Mouse (Mus musculus): ENCODE results near the gene Gigyf2. TPM values are rescaled to one million over a fixed set of nuclear protein-coding genes. Genes with fewer than 3 reads are reported as not detected.
A peak's percentile ranks its signal among the peaks of the same experiment; 100 is the strongest.

Gigyf2 gene
- total RNA-seq (2014; fragmentation: Nextera tagmentation) (85.0 and 91.4 TPM in 2 replicates), total RNA-seq (2017) (133 and 148 TPM in 2 replicates)

DNA sequence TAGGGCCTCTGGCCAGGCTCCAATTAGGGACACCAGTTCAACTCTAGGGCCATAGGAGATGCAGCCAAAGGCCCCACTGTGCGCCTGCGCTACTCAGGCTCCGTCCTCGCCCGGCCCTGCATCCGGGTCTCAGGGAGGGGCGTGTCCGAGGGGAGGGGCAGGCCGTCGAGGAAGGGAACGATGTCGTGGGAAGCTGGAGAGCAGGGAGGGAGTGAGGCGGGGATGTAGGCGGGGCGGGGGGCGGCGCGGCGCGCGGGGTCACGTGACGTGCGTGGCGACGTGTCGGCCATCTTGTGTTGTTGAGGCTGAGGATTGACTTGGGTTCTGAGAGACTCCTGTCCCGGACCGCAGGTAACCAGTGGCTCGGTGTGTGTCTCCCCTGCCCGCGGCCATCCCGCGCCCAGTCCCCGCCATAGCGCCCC is at the start of gene Gigyf2:
Gene Gigyf2 (plus strand): TSS at position 257 of the 422 bp plus-strand sequence.
- peak; percentile 99 for ATAC-seq (replicated peaks; ENCODE audit: low FRiP score, low TSS enrichment, poor library complexity, severe bottlenecking)

DNA sequence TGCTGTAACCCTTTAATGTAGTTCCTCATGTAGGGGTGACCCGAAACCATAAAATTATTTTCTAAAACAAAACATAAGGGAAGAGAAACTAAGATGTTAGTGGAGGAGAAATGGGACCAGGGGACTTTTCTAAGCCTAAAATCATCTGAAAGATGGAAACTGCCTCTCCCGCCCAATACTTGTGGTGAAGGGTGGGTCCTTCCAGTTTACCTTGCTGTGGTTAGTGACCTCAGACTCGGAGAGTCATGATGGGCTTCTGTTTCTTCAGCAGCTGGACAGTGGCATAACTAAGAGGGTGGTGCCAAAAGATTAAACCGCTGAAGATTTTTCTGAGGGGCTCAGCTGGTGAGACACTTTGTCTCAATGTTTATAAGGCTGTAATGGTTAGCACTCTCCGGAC is 46.5 kb upstream of the Gigyf2 start:
- ATAC-seq (replicated peaks; ENCODE audit: low FRiP score, low TSS enrichment, poor library complexity, severe bottlenecking) = no peak

DNA sequence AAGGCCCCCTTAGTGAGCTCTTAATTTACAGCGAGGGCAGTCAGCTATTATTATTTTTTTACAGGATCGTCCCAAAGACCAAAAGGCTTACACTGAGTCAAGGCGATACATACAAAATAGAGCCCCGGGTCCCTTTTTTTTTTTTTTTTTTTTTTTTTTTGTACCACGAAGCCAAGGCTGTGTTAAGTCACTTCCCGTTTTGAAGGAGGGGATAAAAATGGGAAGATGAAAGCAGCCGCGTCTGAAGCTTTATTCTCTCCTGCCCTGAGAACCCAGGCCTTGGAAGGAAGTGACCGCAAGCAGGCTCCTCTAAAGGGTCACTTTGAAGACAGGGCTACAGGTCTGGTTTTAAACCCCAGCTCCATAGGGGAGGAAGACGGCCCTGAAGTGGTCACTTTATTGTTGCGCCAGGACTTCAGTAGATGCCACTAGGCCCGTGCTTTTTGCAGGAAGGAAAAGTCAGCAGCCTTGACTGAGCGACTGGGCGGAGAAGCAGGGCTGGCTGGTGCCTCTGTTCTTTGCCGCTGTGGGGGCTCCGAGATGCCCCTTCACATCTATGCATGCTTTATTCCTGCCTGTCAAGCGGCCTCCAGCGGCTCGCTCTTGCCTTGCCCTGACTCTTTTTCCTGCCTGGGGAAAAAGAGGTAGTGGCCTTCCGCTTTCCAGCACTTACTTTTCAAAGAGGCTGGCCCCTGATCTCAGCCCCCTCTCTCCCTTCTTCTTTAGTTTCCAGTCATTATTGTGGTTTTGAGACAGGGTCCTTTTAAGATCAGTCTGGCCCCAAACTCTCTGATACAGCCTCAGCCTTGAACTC is 45.0 kb upstream of the Gigyf2 start:
- no peak for ATAC-seq (replicated peaks; ENCODE audit: low FRiP score, low TSS enrichment, poor library complexity, severe bottlenecking)

DNA sequence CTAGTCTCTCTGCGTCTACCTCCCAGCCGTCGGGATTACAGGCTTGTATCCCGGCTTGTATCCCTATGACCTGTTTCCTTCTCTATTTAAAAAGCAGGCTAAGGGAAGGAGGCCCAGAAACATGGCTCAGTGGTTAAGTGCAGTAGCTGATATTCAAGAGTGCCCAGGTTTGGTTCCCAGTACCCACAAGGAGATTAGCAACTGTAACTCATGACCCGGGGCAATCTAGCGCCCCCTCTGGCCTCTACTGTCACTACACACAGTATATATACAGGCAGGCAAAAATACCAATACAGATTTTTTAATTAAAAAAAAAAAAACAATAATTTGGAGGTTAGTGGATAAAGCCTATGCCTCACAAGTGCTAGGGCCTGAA is 44.4 kb upstream of the Gigyf2 start:
- no peak for ATAC-seq (replicated peaks; ENCODE audit: low FRiP score, low TSS enrichment, poor library complexity, severe bottlenecking)

DNA sequence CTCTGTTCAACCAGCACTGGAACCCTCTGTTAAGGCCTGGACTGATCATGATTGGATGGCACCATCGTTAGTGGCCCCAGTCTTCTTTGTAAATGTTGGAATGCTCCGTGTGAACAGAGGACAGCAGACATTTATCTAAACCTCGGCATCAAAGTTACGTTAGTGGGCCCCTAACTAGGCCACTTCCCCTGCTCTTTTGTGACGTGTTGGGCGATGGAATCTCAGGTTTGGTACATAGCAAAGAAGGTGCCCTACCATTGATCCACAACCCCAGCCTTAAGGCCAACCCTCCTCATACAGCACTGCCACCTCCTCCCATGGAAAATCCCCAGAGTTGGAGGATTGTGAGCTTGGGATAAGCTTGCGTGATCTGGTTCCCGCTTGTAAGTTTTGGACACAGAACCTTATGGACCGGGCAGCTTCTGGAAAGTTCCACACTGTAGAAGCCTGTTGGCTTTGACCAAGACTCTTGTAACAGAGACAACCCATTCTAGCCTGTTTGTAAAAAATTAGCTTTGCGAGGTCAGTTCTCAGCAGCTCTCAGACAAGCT is 43.3 kb upstream of the Gigyf2 start:
- no peak for ATAC-seq (replicated peaks; ENCODE audit: low FRiP score, low TSS enrichment, poor library complexity, severe bottlenecking)

DNA sequence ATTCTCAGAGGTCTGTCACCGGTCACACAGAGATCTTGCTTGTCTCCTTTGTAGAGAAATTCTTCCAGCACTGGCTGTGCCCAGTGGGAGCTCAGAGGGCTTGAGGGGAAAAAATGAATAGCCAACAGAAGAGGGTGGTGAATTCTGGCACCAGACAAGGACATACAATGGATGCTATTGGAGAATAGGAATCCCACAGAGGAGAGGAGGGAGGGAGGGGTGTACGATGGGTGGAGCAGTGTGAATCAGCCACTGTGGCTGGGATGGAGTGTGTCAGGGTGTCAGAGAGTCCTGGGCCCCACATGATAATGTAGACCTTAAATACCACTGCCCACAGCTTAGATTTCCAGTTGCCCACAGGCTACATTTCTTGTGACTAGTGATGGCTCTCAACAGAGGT is 39.7 kb upstream of the Gigyf2 start:
- ATAC-seq (replicated peaks; ENCODE audit: low FRiP score, low TSS enrichment, poor library complexity, severe bottlenecking) = no peak

DNA sequence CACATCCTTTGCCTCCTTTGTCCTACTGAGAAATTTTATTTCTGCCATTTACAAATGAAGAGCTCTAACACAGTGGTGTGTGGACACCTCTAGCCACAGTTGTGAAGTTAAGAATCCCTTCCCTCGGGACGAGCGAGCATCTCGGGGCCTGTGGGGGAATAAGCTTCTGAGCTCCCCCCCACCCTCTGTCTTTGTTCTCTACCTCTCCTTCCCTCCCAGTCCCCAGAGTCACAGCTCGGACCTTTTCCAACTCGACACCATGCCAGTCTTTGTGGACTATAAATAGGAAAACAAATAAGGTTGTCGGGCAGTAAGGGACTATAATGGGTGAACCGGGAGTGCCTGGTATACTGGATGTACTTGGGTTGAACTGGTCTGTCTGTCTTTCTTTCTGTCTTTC is 35.4 kb upstream of the Gigyf2 start:
- no peak for ATAC-seq (replicated peaks; ENCODE audit: low FRiP score, low TSS enrichment, poor library complexity, severe bottlenecking)

DNA sequence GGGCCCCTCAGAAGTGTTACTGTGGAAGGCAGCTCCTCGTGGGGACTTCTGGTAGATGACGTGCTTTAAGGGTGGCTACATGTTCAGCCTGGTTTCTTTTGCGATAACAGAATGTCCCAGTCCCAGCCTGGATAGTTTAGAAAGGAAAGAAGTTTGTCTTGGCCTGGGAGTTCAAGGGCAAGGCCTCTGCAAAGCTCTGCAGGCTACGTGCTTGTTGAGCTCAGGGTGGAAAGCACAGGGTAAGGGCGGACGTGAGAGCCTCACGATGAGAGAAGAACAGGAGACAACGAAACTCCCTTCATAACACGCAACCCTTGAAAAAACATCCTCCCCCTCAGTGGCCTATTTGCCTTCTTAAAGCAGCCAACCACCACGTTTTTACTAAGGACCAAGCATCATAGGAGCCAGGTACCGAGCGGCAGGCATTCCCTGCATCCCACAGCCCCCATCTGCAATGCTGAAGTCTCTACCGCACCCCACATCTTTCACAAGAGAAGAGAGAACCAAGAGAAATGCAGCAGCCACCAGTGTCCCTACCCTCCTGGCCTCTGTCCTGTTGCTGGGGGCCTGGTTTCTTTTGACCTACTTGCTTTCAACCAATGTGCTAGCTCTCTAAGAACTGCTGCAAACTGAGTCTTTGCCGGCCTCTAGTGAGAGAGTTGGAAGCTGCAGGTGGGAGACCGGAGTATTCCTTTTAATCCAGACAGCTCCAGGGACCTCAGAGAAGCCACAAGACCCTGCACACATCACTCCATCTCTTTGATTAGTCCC is 34.2 kb upstream of the Gigyf2 start:
- no peak for ATAC-seq (replicated peaks; ENCODE audit: low FRiP score, low TSS enrichment, poor library complexity, severe bottlenecking)

DNA sequence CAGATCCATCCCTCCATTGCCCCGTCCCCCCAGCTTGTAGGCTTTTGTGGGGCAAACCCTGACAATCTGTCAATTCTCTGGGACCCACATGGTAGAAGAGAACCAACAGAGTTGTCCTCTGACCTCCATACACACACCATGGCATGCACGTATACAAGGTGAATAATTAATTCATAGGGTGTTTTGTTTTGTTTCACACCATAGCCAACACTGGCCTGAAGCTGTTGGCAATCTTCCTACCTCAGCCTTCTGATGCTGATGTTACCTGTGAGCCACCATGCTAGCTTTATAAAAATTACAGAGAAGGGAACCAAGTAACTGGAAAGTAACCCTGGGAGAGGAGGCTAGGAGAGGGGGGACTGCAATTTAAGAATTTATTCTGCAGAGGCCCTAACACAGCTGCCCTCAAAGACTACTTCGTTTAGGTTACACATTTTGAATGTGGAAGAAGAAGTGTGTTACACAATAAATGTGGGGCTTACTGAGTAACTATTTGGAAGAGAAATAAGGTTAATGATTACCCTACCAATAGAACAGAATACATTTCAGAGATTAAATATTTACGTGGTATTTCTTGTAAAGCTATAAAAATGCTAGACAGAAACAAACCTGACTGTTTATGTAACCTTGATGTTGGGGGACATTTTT is 32.6 kb upstream of the Gigyf2 start:
- no peak for ATAC-seq (replicated peaks; ENCODE audit: low FRiP score, low TSS enrichment, poor library complexity, severe bottlenecking)

DNA sequence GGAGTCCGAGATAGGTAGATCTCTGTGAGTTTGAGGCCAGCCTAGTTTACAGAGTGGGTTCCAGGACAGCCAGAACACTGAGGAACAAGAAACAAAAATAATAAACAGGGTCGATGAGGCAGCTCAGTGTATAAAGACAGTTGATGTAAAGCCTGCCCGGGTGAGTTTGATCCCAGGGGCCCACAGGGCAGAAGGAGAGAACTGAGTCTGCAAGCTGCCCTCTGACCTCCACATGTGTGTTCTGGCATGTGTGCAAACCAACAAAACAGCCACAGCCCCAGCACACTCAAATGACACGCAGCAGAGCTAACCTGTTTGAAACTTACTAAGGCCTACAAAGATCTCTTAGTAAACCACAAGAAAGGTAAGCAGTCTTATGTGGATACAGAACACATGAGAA is 31.8 kb upstream of the Gigyf2 start:
- ATAC-seq (replicated peaks; ENCODE audit: low FRiP score, low TSS enrichment, poor library complexity, severe bottlenecking) = no peak

DNA sequence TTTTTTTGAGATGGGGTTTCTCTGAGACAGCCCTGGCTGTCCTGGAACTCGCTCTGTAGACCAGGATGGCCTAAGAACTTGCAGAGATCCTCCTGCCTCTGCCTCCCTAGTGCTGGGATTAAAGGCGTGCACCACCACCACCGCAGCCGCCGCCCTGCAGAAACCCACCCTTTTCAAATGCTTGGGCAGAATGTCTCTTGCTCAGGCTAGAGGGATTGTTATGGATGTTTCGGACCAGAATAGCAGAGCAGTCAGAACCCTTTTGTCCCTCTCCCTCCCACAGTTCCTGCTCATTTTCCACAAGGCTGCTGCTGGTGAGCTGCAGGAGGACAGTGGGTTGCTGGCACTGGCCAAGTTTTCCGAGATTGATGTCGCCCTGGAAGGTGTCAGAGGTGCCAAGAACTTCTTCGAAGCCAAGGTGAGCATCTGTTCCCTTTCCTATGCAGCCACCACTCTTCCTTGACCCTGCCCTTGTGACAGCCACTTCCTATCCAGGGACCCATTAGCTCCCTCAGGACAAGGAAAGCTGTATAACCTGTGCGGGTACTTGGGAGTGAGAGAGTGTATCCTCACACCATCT is 29.4 kb upstream of the Gigyf2 start:
- no peak for ATAC-seq (replicated peaks; ENCODE audit: low FRiP score, low TSS enrichment, poor library complexity, severe bottlenecking)

DNA sequence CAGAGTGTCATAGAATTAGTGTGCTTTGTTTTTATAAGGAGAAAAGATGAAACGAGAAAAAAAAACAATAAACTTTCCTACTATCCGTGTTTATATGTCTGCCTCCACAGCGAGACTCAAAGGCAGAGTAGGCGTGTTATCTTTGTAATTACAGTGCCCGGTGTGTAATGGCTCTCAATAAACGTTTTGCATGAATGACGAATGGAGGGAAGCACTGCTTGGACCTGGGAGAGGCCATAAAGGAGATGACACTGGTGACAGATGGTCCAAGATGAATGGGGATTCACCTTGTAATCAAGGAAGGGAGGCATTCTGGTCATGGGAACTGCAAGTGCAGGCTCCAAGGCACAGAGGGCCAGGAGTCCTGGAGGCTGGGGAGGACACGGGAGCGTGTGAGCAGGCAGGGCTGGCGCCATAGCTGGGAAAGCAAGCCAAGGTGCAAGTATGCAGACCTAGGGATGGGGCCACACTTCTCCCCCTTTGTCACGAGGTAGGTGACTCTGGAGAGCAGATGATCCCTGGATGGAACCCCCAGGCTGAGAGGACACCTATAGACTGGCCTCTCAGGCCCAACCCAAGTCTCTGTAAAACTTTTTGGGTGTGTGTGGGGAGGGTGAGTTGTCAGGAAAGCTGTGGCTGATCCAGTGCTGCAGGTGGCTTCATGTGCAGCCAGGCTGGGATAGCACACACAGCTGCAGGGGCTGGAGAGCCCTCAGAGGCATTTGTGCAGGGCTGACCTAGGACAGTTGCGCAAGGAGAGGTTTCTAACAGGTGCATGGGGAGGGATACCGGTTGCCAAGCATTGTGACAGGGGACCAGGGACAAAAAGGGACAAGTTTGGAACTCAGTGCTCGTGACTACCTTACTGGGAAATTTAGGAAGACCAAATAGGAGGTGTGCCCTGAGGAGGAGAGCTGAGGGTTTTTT is 26.2 kb upstream of the Gigyf2 start:
- ATAC-seq (replicated peaks; ENCODE audit: low FRiP score, low TSS enrichment, poor library complexity, severe bottlenecking) = no peak

DNA sequence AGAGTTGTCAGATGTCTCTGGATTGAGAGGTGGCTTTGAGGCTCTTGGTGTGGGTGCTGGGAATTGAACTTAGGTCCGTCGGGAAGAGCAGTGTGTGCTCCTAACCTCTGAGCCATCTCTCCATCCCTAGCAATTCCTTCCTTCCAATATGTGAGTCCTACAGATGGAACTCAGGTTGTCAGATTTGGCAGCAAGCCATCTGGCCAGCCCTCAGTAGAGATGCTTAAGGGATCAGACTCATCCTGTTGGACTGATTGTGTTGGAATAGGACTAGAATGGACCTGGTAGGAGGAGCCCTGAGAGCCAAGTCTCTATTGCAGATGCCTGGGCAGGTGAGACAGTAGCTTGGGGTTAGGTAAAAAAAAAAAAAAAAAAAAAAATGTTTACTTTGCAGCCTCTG is 24.8 kb upstream of the Gigyf2 start:
- ATAC-seq (replicated peaks; ENCODE audit: low FRiP score, low TSS enrichment, poor library complexity, severe bottlenecking) = no peak

DNA sequence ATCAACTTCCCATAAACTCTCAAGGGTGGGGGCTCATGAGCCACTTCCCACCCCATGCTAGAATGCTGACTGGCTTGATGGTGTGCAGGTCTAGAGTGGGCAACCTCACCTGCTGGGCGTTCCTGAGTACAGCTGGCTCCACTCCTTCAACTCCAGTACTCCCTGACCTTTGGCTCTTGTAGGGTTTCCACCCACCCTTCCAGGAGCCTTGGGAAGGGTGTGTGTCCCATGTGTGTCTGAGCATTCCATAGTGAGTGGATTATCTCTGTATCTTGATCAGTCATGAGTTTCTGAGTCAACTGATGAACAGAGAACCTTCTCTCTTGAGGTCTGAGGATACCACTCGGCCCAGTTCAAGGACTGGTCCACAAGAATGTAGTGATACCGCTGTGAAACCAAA is 17.8 kb upstream of the Gigyf2 start:
- ATAC-seq (replicated peaks; ENCODE audit: low FRiP score, low TSS enrichment, poor library complexity, severe bottlenecking) = no peak

DNA sequence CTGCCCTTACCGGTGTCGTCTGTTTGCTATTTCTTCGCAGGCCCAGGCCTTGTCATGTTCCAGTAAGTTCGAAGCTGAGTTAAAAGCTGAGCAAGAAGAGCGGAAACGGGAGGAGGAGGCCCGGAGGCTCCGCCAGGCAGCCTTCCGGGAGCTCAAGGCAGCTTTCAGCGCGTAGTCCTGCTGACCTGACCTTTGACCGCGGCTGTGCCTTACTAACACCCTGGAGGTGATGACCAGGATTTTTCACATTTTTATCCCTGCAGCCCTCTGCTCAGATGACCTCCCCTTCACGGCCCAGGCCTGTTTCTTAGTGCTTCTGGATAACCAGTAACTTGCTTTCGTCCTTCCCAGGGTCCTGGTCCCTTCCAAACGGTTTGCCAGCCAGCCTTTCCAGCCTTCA is 17.2 kb upstream of the Gigyf2 start:
- no peak for ATAC-seq (replicated peaks; ENCODE audit: low FRiP score, low TSS enrichment, poor library complexity, severe bottlenecking)

DNA sequence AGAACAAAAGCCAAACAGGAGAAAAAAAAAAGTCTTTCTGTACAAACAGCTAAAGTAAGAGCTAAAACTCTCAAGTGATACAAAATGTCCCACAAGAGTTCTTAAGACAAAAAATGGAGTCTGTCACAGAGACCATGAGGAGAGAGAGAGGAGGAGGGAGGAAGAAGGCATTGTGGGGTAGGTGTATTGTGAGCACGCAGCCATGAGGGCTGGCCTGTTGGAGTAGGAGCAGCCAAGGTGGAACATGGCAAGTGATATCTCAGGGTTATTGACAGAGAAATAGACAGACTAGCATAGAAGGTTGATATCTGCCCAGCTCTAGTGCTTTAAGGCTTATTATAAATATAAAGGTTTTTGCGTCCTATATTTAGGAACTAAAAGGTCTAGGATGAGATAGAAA is 14.1 kb upstream of the Gigyf2 start:
- ATAC-seq (replicated peaks; ENCODE audit: low FRiP score, low TSS enrichment, poor library complexity, severe bottlenecking) = no peak

DNA sequence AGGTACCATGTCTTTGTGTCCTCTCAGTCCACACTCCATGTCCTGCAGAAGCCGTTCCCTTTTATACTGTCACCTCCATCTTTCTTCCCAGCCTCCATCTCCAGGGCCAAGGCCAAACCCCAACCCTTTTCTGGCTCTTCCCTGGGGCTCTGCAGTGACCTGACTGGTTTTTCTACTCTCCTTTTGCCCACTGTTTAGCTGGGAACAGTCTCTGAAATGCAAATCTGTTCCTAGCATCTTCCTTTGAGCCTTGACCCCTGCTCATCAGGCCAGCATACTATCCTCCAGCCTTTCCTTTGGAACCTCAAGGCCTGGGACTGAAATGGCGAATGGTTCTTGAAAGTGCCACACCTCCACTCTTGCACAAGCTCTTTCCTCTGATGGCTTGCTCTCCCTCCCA is 13.7 kb upstream of the Gigyf2 start:
- ATAC-seq (replicated peaks; ENCODE audit: low FRiP score, low TSS enrichment, poor library complexity, severe bottlenecking) = no peak

DNA sequence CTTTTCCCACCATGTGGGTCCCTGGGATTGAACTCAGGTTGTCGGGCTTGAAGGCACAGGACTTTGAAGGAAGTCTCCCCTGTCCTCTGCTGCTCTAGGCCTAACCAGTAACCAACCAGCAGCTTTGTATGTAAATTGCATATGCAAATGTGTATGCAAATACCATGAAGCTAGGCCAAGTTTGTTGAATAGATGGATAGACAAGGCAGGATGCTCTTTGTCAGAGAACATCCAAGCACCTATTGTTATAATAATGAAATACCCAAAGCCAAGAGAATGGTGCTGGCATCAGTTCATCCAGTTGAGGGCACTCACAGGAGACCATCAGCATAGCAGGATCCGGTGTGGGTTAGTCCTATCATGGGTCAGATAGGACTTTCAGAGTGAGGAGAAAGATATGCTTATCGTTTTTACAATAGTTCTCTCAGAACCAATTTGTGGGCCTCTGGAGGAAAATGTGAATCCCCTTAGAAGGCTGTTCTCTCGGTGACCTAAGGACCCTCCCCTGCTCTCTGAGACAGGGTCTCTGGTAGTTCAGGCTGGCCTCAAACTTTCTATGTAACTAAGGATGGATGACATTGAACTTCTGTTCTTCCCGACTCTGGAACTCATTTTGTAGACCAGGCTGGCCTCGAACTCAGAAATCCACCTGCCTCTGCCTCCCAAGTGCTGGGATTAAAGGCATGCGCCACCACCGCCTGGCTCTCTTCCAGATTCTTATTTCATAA is 12.8 kb upstream of the Gigyf2 start:
- ATAC-seq (replicated peaks; ENCODE audit: low FRiP score, low TSS enrichment, poor library complexity, severe bottlenecking) = no peak

Measured in megakaryocyte-erythroid progenitor cell, adult 5-6 weeks (primary cell).